In the genomic region with DNA sequence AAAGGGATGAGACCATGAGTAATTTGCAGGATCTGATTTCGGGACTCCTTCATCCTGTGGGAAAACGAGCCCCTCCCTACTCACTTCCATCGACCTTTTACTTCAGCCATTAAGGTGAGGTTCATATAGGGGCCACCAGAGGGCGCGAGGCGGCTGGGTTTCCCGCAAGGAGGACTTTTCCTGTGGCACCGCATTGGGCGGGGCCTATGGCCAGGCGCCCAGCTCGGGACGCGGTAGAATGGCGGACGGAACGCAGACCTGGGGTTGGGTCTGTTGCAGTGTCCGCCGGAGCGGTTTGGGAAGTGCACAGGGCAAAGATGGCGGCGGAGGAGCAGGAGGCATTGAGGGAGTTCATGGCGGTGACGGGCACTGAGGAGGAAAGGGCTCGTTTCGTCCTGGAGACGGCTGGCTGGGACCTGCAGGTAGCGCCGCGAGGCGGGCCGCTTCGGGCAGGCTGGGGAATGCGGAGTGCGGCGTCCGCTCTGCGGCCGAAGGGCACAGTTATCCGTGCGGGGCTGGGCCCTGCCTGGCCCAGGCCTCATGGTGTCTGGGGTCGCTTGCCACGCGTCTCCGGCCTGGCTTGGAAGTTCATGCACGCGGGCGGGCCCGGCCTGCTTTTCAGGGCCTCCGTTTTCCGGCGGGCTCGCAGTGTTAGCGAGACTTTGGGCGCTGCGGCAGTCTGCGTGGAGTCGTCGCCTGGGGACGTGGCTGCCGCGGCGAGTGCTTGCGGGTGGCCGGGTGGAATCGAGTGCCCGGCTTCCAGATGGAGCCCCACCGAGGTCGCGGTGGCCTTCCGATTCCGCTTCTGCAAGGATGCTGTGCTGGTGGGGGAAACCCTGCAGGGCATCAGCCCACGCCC, we compare ENCODE assay signal across 8 mouse cellular contexts.
DNase-seq lines count a peak whose midpoint lies in the region; ATAC-seq lines count a peak whose summit lies in the region.
"Not testable (repeated sequence)": the region's sequence is repeated elsewhere in the genome, so short reads cannot be mapped to it uniquely, and the experiment has no call there.

No protein-coding gene starts in this region.

- peak; percentile 100 for DNase-seq in adrenal gland, adult 18-20 months (ENCODE audit: low spot score in 2 of 2)
- peak; percentile 94 for DNase-seq in embryo, embryonic 11 days
- peak; percentile 98 for DNase-seq in gastrocnemius, postnatal 25 days
- peak; percentile 95 for DNase-seq in intestine, embryonic 14.5 days (ENCODE audit: low spot score)
- DNase-seq in left cerebral cortex, postnatal 14 days (ENCODE audit: low spot score in 2 of 2), result peak; percentile 100
- DNase-seq in mesoderm, embryonic 11.5 days (ENCODE audit: low read depth, low spot score), result peak; percentile 84
- peak; percentile 100 for DNase-seq in right cerebral cortex, postnatal 36 days (ENCODE audit: low spot score in 2 of 2)
- peak; percentile 91 for DNase-seq in yolk sac, embryonic 10.5 days (ENCODE audit: low spot score)

- not testable (repeated sequence) for H3K4me1 ChIP-seq in intestine, embryonic 14.5 days (replicated peaks; ENCODE audit: control insufficient read depth, insufficient read depth, low read length)

- peak overlapping the region; percentile 64 for H3K9ac ChIP-seq in intestine, embryonic 14.5 days (ENCODE audit: low read length)

- intact Hi-C loops in left cerebral cortex, postnatal 14 days (cut with DNase I), result not testable (repeated sequence)

- not testable (repeated sequence) for H3K36me3 ChIP-seq in intestine, embryonic 14.5 days (ENCODE audit: control insufficient read depth, insufficient read depth, low read length)

- H3K4me3 ChIP-seq in intestine, embryonic 14.5 days (ENCODE audit: low read depth, low read length), result peak overlapping the region; percentile 50

- H3K27ac ChIP-seq in intestine, embryonic 14.5 days (ENCODE audit: low read depth), result peak overlapping the region; percentile 60; the same call in 1 of the 2 replicates

- not testable (repeated sequence) for H3K27me3 ChIP-seq in intestine, embryonic 14.5 days (replicated peaks; ENCODE audit: control insufficient read depth, insufficient read depth, low read length)

- not testable (repeated sequence) for H3K4me2 ChIP-seq in intestine, embryonic 14.5 days (ENCODE audit: low read length)

- not testable (repeated sequence) for H3K9me3 ChIP-seq in intestine, embryonic 14.5 days (ENCODE audit: control insufficient read depth, low read length)

- WGBS in intestine, embryonic 14.5 days, result 8% methylated on average over 58 of the region's 72 CpGs

- peak; percentile 100 for ATAC-seq in intestine, embryonic 14.5 days (replicated peaks; ENCODE audit: low FRiP score, low TSS enrichment, low read depth)

Comparison
In these comparisons a context has a peak if more than half of its experiments do, and no peak if none do; other contexts are left out.
1. Peak in every context shown above with its lines: DNase-seq, ATAC-seq, H3K4me3 ChIP-seq and H3K27ac ChIP-seq.